Mouse (Mus musculus) adrenal gland, postnatal 25 days (tissue): ENCODE measurements at regions not wholly inside any gene's neighbourhood (a gene's known extent, or its start where the extent isn't known, plus 50 kb on each side); places are given as distances from the start of the nearest gene placed in this dataset.
A peak's percentile ranks its signal among the peaks of the same experiment; 100 is the strongest.

Source experiments
- DNase-seq: peaks from one replicate; pipeline ENCODE4 v3.0.0; 2021; ENCODE audit warnings: mixed read lengths

DNA sequence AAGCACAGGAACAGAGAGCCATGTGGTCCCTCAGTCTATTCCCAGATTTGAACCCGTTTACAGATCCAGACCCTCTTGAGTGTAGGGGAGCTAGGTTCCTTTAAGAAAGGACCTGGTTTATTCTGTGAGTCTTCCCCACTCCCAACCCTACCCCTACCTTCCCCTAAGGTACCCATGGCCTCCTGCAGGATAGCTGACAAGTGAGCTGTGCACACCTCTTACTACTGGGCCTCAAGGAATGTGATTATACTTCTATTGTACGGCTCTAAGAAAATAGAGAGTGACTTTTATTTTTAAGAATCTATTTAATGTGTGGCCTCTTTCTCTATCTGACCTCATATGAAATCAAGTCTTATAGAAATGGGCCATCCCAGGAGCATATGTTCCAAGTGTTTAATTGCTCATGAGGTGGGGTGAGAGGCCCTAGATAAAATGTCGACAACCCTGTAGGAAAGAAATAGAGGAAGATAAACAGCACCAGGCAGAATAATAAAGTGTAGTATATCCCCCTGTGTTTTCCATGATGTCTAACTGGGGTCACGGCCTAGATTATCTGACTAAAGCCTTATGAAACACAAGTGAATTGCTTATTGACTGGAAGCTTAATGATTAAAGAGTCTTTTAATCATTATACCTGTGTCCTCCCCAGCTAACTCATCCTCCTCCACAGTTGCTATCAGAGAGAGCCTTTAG, 145.7 kb upstream of the Cdh5 start:
- no peak for DNase-seq

DNA sequence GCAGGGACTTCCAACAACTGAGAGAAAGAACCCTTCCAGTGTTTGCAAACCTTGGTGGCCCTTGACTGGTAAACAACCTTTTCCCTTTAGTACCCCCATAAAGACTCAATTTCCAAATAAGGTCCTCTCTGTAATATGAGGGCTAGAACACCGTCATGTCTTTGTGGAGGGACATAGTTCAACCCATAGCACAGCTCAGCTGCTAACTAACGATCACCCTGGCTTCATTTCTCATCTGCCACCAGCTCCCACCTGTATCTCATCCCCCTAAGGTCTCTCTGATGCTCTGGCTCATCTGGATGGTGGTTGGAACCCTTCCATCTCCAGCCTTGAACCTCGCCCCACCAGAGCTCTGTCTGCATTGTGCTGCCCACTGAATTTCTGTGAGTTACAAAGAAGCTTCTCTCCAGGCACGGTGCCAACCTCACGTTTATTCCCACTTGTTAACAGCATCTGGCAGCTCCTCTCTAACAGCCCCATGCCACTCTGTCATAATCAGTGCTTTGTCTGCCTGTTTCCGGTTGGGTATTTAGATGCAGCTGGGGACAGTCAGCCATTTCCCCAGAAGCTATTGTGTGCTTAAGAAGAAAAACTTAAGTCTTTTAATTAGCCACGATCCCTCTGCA, 137.0 kb upstream of the Cdh5 start:
- peak; percentile 8 for DNase-seq

DNA sequence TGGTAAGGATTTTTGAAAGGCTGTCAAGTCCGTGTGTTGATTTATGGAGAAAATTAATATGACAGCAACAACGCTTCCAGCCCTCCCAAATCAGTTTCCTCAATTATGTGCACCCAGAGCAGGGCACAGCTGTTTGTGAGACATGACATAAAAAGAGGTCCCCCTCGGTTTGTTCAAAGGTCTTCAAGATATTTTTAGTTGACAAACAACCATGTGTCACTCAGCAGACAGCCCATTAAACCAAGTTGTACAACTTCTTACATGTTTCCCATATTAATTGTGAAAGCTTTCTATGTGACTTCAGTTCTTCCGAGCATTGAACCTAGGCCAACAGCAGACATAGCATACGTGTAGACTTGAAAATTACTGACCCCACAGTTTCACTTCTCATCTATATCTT, 131.5 kb upstream of the Cdh5 start:
- DNase-seq, result no peak

DNA sequence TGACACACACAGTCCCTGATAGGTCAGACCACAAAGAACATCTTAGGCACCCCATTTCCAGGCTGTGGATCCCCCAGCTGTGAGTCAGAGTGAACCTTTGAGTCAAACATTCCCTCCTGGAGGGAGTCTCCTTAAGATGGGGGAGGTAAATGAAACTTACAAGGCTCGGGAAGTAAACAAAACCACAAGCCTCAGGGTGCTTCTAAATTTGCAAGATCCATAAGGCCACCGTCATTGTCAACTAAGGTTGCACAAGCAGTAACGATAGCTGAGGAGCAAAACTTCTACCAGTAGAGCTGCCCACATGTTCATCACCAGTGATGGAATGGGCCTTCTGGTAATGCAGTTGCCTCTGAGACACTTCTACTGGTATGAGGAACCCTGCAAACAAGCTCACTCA, 130.9 kb upstream of the Cdh5 start:
- DNase-seq, result no peak

DNA sequence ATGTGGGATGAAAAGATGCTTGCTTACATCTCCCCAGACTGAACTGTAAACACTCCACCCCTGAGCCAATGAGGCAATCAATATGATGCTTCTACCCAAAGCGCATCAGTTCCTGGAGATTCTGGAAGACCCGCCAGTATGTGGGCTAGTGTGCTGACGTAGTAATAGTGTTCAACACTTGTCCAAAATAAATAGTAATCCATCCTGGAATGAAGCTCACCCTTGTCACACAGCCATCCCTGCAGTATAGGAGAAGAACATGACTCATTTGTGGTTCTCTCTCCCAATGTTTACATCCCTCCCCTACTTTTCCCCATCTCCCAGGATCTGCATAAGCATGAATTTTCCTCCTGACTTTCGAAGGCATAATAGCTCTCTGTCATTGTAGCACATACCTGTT, 130.5 kb upstream of the Cdh5 start:
- DNase-seq, result no peak

DNA sequence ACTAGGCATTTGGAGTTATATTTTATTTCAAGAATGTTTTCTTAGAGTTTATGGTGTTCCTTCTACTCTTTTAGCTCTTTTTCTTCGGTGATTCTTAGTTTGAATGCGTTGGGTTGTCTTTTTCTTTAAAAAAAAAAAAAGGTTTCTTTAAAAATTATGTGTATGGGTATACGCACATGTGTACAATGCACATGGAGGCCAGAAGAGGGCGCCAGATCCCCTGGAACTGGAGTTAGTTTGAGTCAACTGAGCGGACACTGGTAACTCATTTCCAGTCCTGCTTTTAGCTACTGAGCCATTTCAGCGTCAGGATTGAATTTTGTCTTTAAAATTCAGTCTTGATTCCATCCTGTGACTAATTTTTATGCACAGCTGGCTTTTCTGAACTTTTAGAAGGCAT, 124.9 kb upstream of the Cdh5 start:
- no peak for DNase-seq

DNA sequence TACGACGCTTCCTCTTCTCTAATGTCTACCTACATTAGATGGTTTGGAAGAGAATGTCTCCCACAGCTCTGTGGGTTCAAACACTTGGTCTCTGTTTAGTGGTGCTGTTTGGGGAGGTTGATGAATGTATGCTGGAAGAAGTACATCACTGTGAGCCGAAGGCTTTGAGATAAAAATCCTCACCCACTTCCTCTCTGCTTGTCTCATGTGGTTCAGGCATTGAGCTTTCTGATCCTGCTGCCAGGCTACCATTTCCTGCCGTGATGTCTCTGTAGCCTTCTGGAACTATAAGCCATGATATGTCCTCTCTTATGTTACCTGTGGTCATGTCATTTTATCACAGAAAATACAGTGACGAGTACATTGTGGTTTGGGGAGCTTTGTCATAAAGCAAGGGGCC, 122.5 kb upstream of the Cdh5 start:
- no peak for DNase-seq

DNA sequence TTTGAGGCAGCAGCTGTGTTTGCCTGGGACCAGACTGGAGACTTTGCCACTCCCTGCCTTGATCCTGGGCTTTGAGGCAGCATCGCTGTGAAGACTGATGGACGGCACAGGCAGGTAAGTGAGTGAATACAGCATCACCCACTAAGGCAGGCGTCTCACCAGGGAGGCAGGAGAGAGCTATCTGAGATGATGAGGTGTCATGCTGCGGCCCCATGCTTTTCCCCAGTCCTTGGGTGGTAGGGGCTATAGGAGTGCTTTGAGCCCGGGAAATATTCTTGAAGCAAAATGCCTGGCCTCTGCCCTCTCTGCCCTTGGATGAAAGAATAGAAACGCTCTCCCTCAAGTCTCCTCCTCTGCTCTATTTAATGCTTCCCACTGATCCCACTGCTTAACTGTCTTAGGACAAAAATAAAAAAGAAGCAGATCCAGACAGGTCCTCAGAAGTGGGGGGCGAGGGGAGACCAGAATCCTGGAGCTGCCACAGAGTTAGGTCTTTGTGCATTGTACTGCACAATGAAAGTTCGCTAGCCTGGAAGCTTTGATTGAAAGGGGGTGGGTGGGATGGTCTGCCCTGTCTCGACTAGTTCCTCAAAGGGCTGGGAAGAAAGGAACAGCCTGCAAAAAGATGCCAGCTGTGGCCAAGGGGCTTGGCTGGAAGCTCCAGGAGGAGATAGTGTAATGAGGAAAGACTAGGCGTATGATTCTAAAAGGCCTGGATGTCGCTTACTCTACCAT, 117.4 kb upstream of the Cdh5 start:
- DNase-seq, result no peak

DNA sequence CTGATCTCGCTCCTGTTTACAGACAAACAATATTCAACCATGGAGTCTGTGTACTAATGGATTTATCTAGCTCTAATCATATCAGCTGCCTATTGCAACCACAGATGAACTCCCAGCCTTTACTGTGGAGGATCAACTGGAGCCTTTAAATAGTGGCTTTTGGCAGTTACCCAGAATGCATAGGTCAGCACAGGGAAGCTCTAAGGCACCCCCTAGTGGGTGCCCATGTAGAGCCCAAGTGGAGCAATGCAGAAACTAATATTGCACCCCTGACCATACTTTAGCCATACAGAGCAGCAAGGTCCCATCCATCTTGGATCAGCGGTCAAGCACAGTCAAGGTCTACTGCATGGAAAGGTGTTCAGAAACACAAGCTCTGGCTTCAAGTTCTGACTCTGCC, 115.8 kb upstream of the Cdh5 start:
- DNase-seq, result no peak

DNA sequence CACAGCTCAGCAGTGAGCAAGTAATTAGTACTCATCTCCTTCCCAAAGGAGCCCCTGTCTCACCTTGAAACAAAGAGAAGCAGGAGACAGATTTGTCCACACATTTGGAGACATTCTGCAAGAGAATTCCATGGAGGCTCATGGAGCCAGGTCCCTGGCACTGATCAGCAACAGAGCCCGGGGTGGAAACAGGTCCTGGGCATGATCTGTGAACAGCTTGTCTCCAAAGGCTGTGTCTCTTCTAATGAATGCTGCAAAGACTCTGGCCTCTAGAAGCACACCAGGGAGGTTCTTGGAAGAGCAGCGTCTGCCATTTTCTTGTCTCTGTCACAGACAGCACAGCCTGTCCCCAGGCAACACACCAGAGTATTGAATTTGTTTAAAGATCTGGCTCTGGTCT, 107.5 kb upstream of the Cdh5 start:
- no peak for DNase-seq

DNA sequence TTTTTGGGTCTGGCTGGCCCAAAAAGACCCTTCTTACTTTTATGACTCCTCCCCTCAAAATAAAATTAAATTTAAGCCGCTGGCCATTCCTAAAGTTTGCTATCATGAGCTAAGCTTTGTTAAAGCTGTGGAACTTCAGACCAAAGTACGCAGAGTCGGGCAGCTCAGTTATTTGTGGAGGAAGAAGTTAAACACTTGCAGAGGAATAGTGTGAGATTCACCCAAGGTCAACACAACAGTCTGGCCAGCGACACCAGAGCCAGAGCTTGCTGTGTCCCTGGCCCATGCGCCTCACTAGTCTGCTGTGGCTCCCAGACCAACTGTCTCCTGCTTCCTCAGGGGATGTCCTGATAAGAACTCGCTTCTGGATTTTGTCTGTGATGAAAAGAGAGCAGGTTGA, 103.3 kb upstream of the Cdh5 start:
- no peak for DNase-seq

DNA sequence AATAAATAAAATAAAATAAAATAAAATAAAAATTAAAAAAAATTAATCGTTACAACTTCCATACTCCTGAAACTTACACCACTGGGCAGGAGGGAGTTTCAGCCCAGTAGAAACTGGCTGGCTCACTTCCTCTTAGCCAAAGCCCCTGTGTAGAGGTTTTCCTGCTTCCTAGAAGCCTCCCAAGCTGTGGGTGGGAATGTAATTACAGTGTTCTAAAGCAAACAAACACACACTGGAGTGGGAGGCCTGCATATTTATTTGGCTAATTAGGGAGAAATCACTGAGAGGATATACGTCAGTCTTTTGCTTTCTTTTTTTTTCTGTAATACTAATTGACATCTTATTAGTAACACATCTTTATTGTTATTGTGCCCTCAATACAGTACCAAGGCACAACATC, 94.2 kb upstream of the Cdh5 start:
- DNase-seq, result no peak

DNA sequence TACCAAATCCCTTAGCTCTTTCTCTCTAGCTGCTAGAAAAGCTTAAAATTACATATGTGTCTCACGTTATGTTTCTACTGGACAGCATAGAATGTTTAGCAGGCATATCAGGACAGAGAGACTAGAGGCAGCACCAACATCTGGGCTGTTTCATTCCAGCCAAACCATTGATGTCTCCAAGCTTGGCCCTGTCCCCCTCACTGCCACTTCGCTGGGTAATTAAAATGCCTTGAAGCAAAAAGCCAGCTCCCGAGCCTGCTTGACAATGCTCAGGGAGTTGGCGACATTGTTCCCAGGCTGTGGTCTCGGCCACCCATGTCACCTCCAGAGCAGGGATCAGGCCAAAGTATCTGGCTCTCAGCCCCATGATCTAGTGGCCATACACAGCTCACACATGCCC, 92.7 kb upstream of the Cdh5 start:
- DNase-seq, result no peak

DNA sequence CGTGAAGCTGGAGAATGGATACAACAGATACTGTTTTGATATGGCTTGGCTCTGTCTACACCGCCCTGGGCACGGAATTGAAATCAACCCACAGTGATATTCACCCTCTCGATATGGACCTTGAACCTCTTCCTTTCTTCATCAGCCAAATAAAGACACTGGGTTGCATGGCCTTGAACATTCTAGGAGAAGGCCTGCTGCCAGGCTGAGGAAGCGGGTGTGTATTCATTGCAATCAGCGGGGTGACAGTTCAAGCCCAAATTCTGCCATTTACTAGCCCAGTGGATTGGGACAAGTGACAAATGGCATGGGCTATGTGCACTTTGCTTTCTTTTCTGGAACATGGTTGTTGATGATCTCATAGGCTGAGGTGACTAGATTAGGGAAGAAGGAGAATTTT, 92.1 kb upstream of the Cdh5 start:
- DNase-seq, result peak; percentile 21

DNA sequence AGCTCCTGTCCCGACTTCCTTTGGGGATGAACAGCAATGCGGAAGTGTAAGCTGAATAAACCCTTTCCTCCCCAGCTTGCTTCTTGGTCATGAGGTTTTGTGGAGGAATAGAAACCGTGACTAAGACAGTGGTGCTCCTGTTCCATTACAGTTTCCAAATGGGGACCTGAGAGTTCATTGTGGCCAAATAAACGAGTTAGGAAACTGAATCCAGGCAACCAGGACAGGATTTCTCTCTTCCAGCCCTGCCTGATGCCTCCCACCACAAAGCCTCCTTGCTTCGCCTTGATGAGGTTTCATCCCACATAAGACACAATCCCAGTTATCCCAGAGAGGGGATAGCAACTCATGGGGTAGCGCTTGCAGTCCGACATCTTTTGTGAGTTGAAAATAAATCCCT, 79.2 kb upstream of the Cdh5 start:
- DNase-seq, result no peak

DNA sequence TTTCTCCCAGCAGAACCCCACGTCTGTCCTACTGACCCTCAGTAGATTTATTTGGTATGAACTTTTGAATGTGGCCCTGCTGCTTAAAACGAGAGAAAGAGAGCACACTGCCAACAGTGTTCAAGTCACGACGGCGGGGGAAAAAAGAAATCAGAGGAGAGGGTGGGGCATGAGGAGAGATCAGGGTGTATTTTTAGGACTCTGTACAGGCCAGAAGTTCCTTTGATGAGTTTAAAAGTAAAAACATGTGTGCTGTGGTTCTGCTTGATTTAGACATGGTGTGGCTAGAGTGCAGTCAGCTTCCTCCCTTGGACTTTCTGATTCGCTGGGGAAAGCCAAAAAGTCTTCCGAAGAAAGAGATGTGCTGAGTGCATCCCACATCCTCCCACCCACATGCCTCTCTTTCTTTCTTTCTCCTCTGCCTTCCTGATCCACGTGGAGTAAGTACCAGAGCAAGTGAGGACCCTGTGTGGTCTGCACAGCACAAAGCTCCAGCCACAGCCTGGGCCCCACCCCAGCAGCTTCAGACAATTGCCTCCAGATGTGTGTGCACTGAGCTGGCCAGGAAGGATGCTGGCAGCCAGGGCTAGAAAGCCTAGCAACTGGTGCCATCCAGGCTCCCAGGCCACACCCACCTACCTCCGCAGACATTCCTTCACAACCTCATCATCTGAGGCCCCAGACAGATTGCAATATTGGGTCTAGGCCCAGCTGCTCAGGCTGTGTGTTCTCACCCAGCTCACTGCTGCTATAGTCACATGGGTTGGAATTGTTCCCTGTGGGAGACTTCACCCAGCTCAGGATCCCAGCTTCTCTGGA, 78.5 kb upstream of the Cdh5 start:
- DNase-seq, result no peak

DNA sequence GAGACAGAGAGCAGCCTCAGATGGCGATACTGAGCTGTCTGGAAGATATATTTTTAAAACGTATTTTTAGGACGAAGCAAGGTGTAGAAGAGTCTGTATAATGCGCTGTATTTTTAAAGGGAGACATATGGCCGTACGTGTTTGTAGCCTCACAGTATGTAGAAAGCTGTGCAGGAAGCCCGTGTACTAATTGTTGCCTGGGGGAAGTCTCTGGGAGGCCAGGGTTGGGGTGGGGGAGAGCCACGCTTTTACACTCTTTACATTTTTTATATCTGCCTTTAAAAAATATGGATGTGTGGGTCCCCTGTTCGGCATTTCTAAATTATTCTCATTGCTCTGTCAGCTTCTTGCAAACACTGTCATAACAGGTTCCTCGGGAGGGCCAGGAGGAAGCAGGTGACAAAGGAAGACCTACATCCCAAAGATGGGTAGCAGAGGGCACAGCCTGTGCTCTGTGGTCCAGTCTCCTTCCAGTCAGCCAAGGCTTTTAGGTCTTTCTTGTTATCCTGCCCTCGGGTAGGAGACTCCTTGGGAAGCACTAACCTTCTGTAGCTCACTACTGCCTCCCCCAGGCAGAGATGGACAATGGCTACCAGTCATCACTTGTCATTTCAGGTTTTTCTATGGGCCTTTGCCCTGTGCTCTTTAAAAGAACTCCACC, 74.1 kb upstream of the Cdh5 start:
- peak; percentile 25 for DNase-seq

DNA sequence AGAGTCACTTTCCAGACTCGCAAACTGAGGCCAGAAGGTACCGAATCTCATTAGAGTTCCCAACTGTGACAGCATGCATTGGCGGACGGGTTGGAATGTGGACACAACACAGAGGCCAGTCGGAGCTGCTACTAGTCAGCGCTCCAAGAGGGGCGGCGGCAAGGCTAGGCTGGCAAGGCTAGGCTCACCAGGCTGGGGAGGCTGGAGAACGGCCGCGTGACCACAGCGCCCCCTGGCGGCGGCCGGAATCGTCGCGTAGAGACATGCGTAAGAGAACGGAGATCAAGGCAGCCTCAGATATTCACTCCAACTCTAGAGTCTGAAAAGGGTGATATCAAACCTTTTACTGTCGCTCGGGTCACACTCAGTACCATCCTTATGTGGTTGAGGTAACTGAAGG, 72.8 kb upstream of the Cdh5 start:
- DNase-seq, result peak; percentile 90

DNA sequence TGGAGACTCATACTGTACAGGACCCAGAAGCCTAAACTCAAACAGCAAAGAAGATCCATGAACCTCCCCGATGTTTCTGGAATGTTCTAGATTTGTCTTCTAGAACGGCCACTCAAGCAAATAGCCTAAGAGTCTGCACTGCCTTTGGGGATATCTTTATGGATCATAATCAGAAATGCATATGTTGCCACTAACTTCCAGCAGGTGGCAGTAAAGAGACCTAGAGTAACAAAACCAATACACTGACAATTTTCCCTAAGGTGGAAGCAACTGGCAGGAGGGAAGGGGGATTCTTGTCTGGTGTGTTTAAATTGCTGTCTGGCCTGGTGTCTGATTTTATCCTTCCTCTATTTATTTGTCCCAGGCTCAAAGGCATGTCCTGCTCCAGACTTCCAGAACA, 69.2 kb upstream of the Cdh5 start:
- DNase-seq, result no peak

DNA sequence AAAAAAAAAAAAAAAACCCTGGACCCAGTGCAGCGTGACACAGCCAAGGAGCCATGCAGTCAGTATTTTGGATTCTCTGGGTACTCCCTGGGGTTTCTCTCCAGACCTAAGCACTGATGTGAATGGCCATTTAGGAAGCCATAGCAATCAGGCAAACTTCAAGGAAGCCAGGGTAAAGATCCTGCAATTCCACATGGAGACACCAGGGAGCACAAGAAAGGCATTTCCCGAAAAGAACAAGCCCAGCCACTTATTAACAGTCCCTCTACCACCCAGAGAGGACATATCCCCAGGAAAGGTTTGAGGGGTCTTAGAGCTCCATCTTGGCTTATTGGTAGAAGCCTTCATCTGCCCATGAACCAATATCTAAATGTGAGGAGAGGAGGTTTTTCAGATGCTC, 68.3 kb upstream of the Cdh5 start:
- DNase-seq, result no peak

DNA sequence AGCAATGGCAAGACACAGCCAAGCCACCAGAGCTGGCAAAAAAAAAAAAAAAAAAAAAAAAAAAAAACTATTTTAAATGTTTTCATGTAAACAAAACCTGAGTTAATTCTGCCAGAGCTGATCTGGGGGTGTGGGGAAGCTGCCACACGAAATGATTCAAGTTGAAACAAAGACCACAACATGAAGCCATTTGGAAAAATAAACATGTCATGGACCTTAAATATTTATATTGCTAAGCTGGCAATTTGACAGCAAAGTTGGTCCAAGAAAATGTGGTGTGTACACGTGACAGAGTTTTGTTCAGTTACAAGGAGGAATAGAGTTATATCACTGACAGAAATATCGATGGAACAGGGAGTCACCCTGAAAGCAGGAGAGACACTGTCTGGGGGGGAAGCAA, 67.1 kb upstream of the Cdh5 start:
- no peak for DNase-seq
